Mouse (Mus musculus): Measurements from ENCODE around the gene Nit1.

Nit1 gene

DNA sequence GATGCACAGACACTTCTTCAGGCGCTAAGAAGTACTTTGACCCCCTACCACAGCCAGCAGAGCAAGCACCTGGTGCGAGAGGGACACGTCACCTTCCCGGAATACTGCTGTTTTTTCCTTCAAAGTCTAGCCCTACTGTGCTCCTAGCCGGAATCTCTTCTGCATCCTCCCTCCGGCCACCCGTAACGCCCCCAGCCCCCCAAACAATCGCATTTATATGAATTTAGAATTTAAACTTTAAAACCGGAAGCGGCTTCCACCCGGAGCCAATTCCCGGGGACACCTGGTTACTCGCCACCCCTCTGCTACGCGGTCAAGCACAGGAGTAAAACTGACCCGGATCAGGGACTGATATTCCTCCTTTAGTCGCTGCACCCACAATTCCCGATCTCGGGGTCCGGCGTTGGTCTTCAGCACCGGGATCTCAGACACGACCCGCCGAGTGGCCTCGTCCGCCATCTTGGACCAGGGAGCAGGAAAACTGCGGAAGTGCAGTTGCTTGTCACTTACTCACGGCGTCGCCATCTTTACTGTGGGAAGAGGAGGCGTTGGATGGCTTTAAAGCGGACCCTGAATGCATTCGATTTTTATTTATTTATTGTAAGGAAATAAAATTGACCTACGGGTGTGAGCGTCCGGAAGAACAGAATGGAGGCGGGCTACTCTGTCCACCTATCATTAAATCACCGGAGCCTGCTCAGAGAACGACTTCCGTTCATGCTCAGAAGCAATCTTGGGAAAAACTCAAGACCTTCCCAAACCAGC, 51.0 kb downstream of the Nit1 start, which contains the start of gene Ufc1:
Ufc1 (minus strand) TSS at position 727 of the 765 bp plus-strand sequence.
- in situ Hi-C loops (cut with MboI; ENCODE audit: low sequenced_read_pairs): no loop called here

GRCm38 (mm10) chr1:171293906-171294297, 51.5 kb downstream of the Nit1 start:
- in situ Hi-C loops (cut with MboI; ENCODE audit: low sequenced_read_pairs): no loop called here

DNA sequence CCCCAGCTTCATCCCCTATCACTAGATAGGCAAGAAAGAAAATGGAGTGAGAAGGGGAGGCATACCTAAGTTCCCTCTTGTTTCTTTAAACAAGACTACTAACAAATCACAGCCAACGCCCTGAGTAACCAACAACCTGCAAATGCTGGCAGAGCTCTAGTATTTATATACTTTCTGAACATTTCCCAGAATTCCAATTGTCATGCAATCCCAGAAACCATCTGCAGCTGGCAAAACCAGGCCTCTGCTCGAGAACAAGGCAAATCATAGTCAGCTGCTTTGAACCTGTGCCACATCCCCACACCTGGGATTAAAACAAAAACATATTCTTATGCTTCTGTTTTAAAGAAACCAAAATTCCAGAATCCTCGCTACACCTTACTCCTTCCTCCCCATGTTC, 52.1 kb downstream of the Nit1 start:
- in situ Hi-C loops (cut with MboI; ENCODE audit: low sequenced_read_pairs): no loop called here

- in situ Hi-C loops (cut with MboI; ENCODE audit: low sequenced_read_pairs): no loop called here
These were observed 57.1 kb downstream of the Nit1 start for GRCm38 (mm10) chr1:171288328-171288727.

Measured in CH12F3 (cell line).